Mouse (Mus musculus) cerebellum, adult 2 months (tissue): ENCODE results near the gene Aqp2. TPM values are rescaled to one million over a fixed set of nuclear protein-coding genes. Genes with fewer than 3 reads are reported as not detected.
A peak's percentile ranks its signal among the peaks of the same experiment; 100 is the strongest.

Source experiments
- DNase-seq, 2 experiments: peaks; one replicate each; pipeline ENCODE4 v3.0.0; 2021
- H3K27ac ChIP-seq: fragments of 200-500 bp; 2 replicates; pipeline ENCODE4 v1.5.1; 2012; ENCODE audit warnings: low read length, control low read depth, inconsistent platforms; ENCODE audit not compliant: insufficient read depth
- H3K27me3 ChIP-seq: fragments of 200-500 bp; 2 replicates; pipeline ENCODE4 v1.6.1; 2012; ENCODE audit warnings: inconsistent platforms, mild to moderate bottlenecking, low read length, moderate library complexity; ENCODE audit not compliant: control insufficient read depth, insufficient read depth
- H3K4me1 ChIP-seq: fragments of 200-500 bp; 2 replicates; pipeline ENCODE4 v1.6.1; 2011; ENCODE audit warnings: low read length; ENCODE audit not compliant: control insufficient read depth, insufficient read depth
- H3K4me3 ChIP-seq: fragments of 200-500 bp; replicated peaks from 2 replicates; pipeline ENCODE3; 2011; ENCODE audit warnings: mild to moderate bottlenecking, low read depth, low read length, control low read depth; ENCODE audit not compliant: insufficient read depth
- CTCF ChIP-seq: fragments of 200-500 bp; IDR thresholded peaks from 2 replicates; pipeline ENCODE4 v1.5.1; 2011; ENCODE audit warnings: low read depth, mild to moderate bottlenecking, control low read depth, low read length, moderate library complexity, borderline replicate concordance; ENCODE audit not compliant: insufficient read depth
- POLR2A ChIP-seq: fragments of 200-500 bp; IDR thresholded peaks from 2 replicates; pipeline ENCODE4 v1.6.1; 2011; ENCODE audit warnings: low read length, control low read depth, borderline replicate concordance; ENCODE audit not compliant: insufficient read depth
- WGBS: fragments of 180-500 bp; shearing (Covaris S2); methylation state at CpG from one replicate; pipeline ENCODE4 v1.1.7; 2018; 5-methylcytosine and 5-hydroxymethylcytosine counted together
- polyA plus RNA-seq: library from polyadenylated mRNA; depleted of rRNA; stranded (reverse); fragments of >200 nt; gene quantifications from 2 replicates; pipeline ENCODE4 v1.2.3, GENCODE M21; 2012; rRNA removed

Aqp2 gene
- polyA plus RNA-seq, 1 experiment, result 0.23 TPM

- Histone ChIP-seq H3K27ac (no peak overlapping the region), H3K4me1 (peaks cover 29% of the 10 kb centered on the region), H3K27me3 (no peaks in the 10 kb centered on the region), H3K4me3 (no peak overlapping the region)
- no peak for DNase-seq
- WGBS, result 45% methylated on average over 13 of the region's 13 CpGs
- TF ChIP-seq CTCF (no peak), POLR2A (no peak)
Measured at GRCm38 (mm10) chr15:99614273-99614672, 35.4 kb downstream of the Aqp2 start.

- WGBS, result 20% methylated on average over 12 of the region's 12 CpGs
- Histone ChIP-seq H3K4me1 (peaks cover 32% of the 10 kb centered on the region), H3K4me3 (no peak overlapping the region), H3K27me3 (no peaks in the 10 kb centered on the region), H3K27ac (no peak overlapping the region)
- TF ChIP-seq CTCF, result no peak
- no peak for TF ChIP-seq POLR2A
- DNase-seq, result no peak
Measured at GRCm38 (mm10) chr15:99614753-99615152, 35.9 kb downstream of the Aqp2 start.

GRCm38 (mm10) chr15:99615246-99615645 is 36.4 kb downstream of the Aqp2 start:
- Histone ChIP-seq H3K27me3 (no peaks in the 10 kb centered on the region), H3K27ac (no peak overlapping the region; the same call in 1 of the 2 replicates), H3K4me3 (no peak overlapping the region), H3K4me1 (peaks cover 34% of the 10 kb centered on the region)
- WGBS, result 16% methylated on average over 9 of the region's 9 CpGs
- no peak for TF ChIP-seq CTCF
- TF ChIP-seq POLR2A, result no peak
- DNase-seq, result peak; percentile 47 to 61

GRCm38 (mm10) chr15:99618595-99618994 is 39.7 kb downstream of the Aqp2 start:
- Histone ChIP-seq H3K27ac (no peak overlapping the region), H3K4me3 (no peak overlapping the region), H3K4me1 (peaks cover 25% of the 10 kb centered on the region), H3K27me3 (no peaks in the 10 kb centered on the region)
- DNase-seq, result no peak
- WGBS, result 94% methylated on average over 3 of the region's 3 CpGs
- TF ChIP-seq POLR2A (no peak), CTCF (no peak)

- 45% methylated on average over 4 of the region's 4 CpGs for WGBS
- H3K4me3 ChIP-seq, result no peak overlapping the region
- DNase-seq, result no peak
- peaks cover 13% of the 10 kb centered on the region for H3K4me1 ChIP-seq
- TF ChIP-seq POLR2A (no peak), CTCF (no peak)
- H3K27ac ChIP-seq, result no peak overlapping the region
- no peaks in the 10 kb centered on the region for H3K27me3 ChIP-seq
Measured at GRCm38 (mm10) chr15:99619821-99620220, 41.0 kb downstream of the Aqp2 start.

- Histone ChIP-seq H3K27ac (no peak overlapping the region), H3K4me1 (peaks cover 5% of the 10 kb centered on the region), H3K4me3 (no peak overlapping the region), H3K27me3 (no peaks in the 10 kb centered on the region)
- TF ChIP-seq CTCF (no peak), POLR2A (no peak)
- WGBS, result 96% methylated on average over 11 of the region's 11 CpGs
- no peak for DNase-seq
Measured at GRCm38 (mm10) chr15:99622063-99622462, 43.2 kb downstream of the Aqp2 start.

GRCm38 (mm10) chr15:99631618-99632017 is 52.8 kb downstream of the Aqp2 start:
- Histone ChIP-seq H3K27ac (no peak overlapping the region), H3K27me3 (no peaks in the 10 kb centered on the region), H3K4me1 (no peaks in the 10 kb centered on the region), H3K4me3 (no peak overlapping the region)
- peak; percentile 16; the same call in 1 of the 2 replicates for TF ChIP-seq CTCF
- no peak for TF ChIP-seq POLR2A
- DNase-seq, result no peak

Other genes starting within 250 kb of the Aqp2 start
- 10.0 and 10.7 TPM in 2 replicates for gene Fmnl3, start 208.6 kb upstream of the Aqp2 start, polyA plus RNA-seq
- 401 and 418 TPM in 2 replicates for gene Tmbim6, start 186.2 kb upstream of the Aqp2 start, polyA plus RNA-seq
- 12.3 TPM in 2 replicates for gene Nckap5l, start 121.3 kb upstream of the Aqp2 start, polyA plus RNA-seq
- 11.6 and 12.4 TPM in 2 replicates for gene Bcdin3d, start 104.3 kb upstream of the Aqp2 start, polyA plus RNA-seq
- gene Faim2, start 50.9 kb upstream of the Aqp2 start, polyA plus RNA-seq, result 241 and 263 TPM in 2 replicates
- gene Aqp5, start 11.7 kb downstream of the Aqp2 start, polyA plus RNA-seq, result 0.36 and 0.56 TPM in 2 replicates
- gene Aqp6, start 22.3 kb downstream of the Aqp2 start, polyA plus RNA-seq, result 29.0 and 38.4 TPM in 2 replicates
- gene Racgap1, start 72.6 kb downstream of the Aqp2 start, polyA plus RNA-seq, result 15.5 and 15.6 TPM in 2 replicates
- gene Asic1, start 91.3 kb downstream of the Aqp2 start, polyA plus RNA-seq, result 102 and 104 TPM in 2 replicates
- 82.3 and 87.1 TPM in 2 replicates for gene Smarcd1, start 123.1 kb downstream of the Aqp2 start, polyA plus RNA-seq
- gene Gm17349, start 126.4 kb downstream of the Aqp2 start, polyA plus RNA-seq, result not detected in 2 replicates
- 130 and 143 TPM in 2 replicates for gene Gpd1, start 138.5 kb downstream of the Aqp2 start, polyA plus RNA-seq
- gene Cox14, start 146.6 kb downstream of the Aqp2 start, polyA plus RNA-seq, result 351 and 364 TPM in 2 replicates
- gene Cers5, start 193.8 kb downstream of the Aqp2 start, polyA plus RNA-seq, result 40.2 and 45.5 TPM in 2 replicates